Mouse (Mus musculus): ENCODE results near the gene Mgst1. TPM values are rescaled to one million over a fixed set of nuclear protein-coding genes. Genes with fewer than 3 reads are reported as not detected.

The Mgst1 gene
- 100 to 1,000 TPM; 595 to 609 TPM for total RNA-seq (2023)

DNA sequence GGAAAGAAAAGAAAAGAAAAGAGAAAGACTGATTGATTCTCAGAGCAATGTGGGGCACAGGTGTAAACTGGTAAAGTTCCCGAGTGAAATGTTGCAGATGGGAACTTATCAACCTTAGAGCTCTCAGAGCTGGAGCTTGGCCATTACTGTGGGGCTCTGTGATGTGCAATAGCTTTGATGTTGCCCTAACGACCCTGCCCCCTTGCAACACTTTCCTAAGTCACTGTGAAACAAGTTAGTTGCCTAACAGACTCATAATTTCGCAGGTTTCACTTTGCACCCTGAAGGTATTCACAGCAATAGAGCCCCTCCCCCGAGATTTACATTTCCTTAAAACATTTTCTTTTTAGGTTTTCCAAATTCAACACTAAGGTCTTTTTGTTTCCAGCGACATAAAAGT, at the start of gene Mgst1:
Gene Mgst1 (plus strand): TSS at position 387 of the 400 bp plus-strand sequence.

Other genes starting within 250 kb of the Mgst1 start
- not detected for gene Slc15a5, start 60.4 kb upstream of the Mgst1 start, total RNA-seq (2023)